Mouse (Mus musculus): Measurements from ENCODE around the gene Usp40. TPM values are rescaled to one million over a fixed set of nuclear protein-coding genes. Genes with fewer than 3 reads are reported as not detected.

The Usp40 gene
- polyA plus RNA-seq, 2 experiments, result 33.2 to 36.2 TPM

DNA sequence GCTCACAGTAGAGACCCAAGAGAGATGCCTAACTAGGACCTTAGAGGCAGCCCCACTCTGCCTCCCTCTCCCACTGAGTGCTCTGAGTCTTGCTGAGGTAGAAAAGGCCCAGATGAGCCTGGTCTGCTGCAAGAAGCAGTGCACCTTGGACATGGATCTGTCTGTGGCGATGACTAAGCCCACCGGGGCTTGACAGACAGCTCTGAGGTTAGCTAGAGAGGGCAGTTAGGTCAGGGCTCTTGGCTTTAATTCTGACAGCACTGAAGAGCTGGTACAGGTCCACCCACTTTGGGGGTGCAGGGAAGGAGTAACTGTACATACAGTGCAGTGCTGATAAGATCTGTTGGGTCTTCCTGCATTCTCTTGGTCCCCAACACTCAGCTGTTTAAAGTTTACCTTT is 72.8 kb downstream of the Usp40 start:
- Histone ChIP-seq H3K36me3 (ENCODE audit: control insufficient read depth, insufficient read depth, low read length) (peaks cover 89% of the 10 kb centered on the region), H3K27ac (replicated peaks; ENCODE audit: low read depth, low read length) (no peak overlapping the region), H3K4me1 (ENCODE audit: control insufficient read depth, insufficient read depth, low read length) (no peaks in the 10 kb centered on the region), H3K27me3 (ENCODE audit: control insufficient read depth, insufficient read depth, low read length) (no peaks in the 10 kb centered on the region), H3K4me2 (replicated peaks; ENCODE audit: low read depth, low read length, severe bottlenecking) (no peak overlapping the region), H3K9ac (ENCODE audit: low read depth, low read length, severe bottlenecking) (no peak overlapping the region), H3K4me3 (replicated peaks; ENCODE audit: low read length) (no peak overlapping the region), H3K9me3 (ENCODE audit: control insufficient read depth, low read length) (no peaks in the 10 kb centered on the region)
- ATAC-seq (ENCODE audit: low FRiP score, low read depth) (no peak), DNase-seq (ENCODE audit: low spot score) (no peak)
- TF ChIP-seq POLR2A (IDR thresholded peaks at IDR 0.05; ENCODE audit: borderline replicate concordance, extremely low read depth, insufficient read depth, insufficient read length), result no peak
- 89% methylated on average over 2 of the region's 2 CpGs for WGBS

GRCm38 (mm10) chr1:87935095-87935494 is 73.3 kb downstream of the Usp40 start:
- no peaks in the 10 kb centered on the region for H3K4me1 ChIP-seq (ENCODE audit: control insufficient read depth, insufficient read depth, low read length)
- no peak for DNase-seq (ENCODE audit: low spot score)
- 79% methylated on average over 9 of the region's 9 CpGs for WGBS
- H3K4me2 ChIP-seq (replicated peaks; ENCODE audit: low read depth, low read length, severe bottlenecking), result no peak overlapping the region
- no peak overlapping the region for H3K9ac ChIP-seq (ENCODE audit: low read depth, low read length, severe bottlenecking)
- TF ChIP-seq POLR2A (IDR thresholded peaks at IDR 0.05; ENCODE audit: borderline replicate concordance, extremely low read depth, insufficient read depth, insufficient read length), result no peak
- no peak for ATAC-seq (ENCODE audit: low FRiP score, low read depth)
- no peaks in the 10 kb centered on the region for H3K9me3 ChIP-seq (ENCODE audit: control insufficient read depth, low read length)
- H3K4me3 ChIP-seq (replicated peaks; ENCODE audit: low read length), result no peak overlapping the region
- no peaks in the 10 kb centered on the region for H3K27me3 ChIP-seq (ENCODE audit: control insufficient read depth, insufficient read depth, low read length)
- no peak overlapping the region for H3K27ac ChIP-seq (replicated peaks; ENCODE audit: low read depth, low read length)
- H3K36me3 ChIP-seq (ENCODE audit: control insufficient read depth, insufficient read depth, low read length), result peaks cover 89% of the 10 kb centered on the region

GRCm38 (mm10) chr1:87933051-87933450 is 75.3 kb downstream of the Usp40 start:
- no peak overlapping the region for H3K27ac ChIP-seq (replicated peaks; ENCODE audit: low read depth, low read length)
- H3K4me2 ChIP-seq (replicated peaks; ENCODE audit: low read depth, low read length, severe bottlenecking), result no peak overlapping the region
- DNase-seq (ENCODE audit: low spot score), result no peak
- H3K4me1 ChIP-seq (ENCODE audit: control insufficient read depth, insufficient read depth, low read length), result no peaks in the 10 kb centered on the region
- H3K4me3 ChIP-seq (replicated peaks; ENCODE audit: low read length), result no peak overlapping the region
- no peaks in the 10 kb centered on the region for H3K9me3 ChIP-seq (ENCODE audit: control insufficient read depth, low read length)
- 83% methylated on average over 5 of the region's 5 CpGs for WGBS
- no peak overlapping the region for H3K9ac ChIP-seq (ENCODE audit: low read depth, low read length, severe bottlenecking)
- peaks cover 71% of the 10 kb centered on the region for H3K36me3 ChIP-seq (ENCODE audit: control insufficient read depth, insufficient read depth, low read length)
- no peak for TF ChIP-seq POLR2A (IDR thresholded peaks at IDR 0.05; ENCODE audit: borderline replicate concordance, extremely low read depth, insufficient read depth, insufficient read length)
- no peaks in the 10 kb centered on the region for H3K27me3 ChIP-seq (ENCODE audit: control insufficient read depth, insufficient read depth, low read length)
- ATAC-seq (ENCODE audit: low FRiP score, low read depth), result no peak

DNA sequence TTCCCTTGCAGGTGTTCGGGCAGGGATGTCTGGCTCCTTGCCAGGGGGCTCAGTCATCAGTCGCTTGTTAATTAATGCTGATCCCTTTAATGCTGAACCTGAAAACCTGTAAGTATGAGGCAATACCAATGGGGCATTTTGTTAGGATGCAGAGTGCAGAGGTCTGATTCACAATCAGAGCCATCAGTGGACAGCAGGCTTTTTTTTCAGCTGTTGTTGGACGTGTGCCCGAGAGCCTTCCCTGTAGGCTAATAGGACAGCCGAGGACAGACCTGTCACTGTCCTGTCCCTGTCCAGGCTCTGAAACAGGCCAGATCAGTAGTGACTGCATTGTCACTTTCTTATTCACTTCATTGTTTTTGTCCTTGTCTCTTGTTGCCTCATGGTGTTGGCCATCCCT is 78.6 kb downstream of the Usp40 start:
- no peaks in the 10 kb centered on the region for H3K9me3 ChIP-seq (ENCODE audit: control insufficient read depth, low read length)
- TF ChIP-seq POLR2A (IDR thresholded peaks at IDR 0.05; ENCODE audit: borderline replicate concordance, extremely low read depth, insufficient read depth, insufficient read length), result no peak
- no peak for DNase-seq (ENCODE audit: low spot score)
- no peak overlapping the region for H3K4me3 ChIP-seq (replicated peaks; ENCODE audit: low read length)
- H3K27ac ChIP-seq (replicated peaks; ENCODE audit: low read depth, low read length), result no peak overlapping the region
- H3K9ac ChIP-seq (ENCODE audit: low read depth, low read length, severe bottlenecking), result no peak overlapping the region
- H3K4me1 ChIP-seq (ENCODE audit: control insufficient read depth, insufficient read depth, low read length), result no peaks in the 10 kb centered on the region
- peaks cover 72% of the 10 kb centered on the region for H3K36me3 ChIP-seq (ENCODE audit: control insufficient read depth, insufficient read depth, low read length)
- ATAC-seq (ENCODE audit: low FRiP score, low read depth), result no peak
- no peaks in the 10 kb centered on the region for H3K27me3 ChIP-seq (ENCODE audit: control insufficient read depth, insufficient read depth, low read length)
- no peak overlapping the region for H3K4me2 ChIP-seq (replicated peaks; ENCODE audit: low read depth, low read length, severe bottlenecking)
- WGBS, result 74% methylated on average over 5 of the region's 5 CpGs

GRCm38 (mm10) chr1:87924888-87925287 is 83.5 kb downstream of the Usp40 start:
- no peak overlapping the region for H3K4me2 ChIP-seq (replicated peaks; ENCODE audit: low read depth, low read length, severe bottlenecking)
- 93% methylated on average over 4 of the region's 4 CpGs for WGBS
- H3K4me1 ChIP-seq (ENCODE audit: control insufficient read depth, insufficient read depth, low read length), result no peaks in the 10 kb centered on the region
- no peaks in the 10 kb centered on the region for H3K9me3 ChIP-seq (ENCODE audit: control insufficient read depth, low read length)
- no peaks in the 10 kb centered on the region for H3K27me3 ChIP-seq (ENCODE audit: control insufficient read depth, insufficient read depth, low read length)
- H3K27ac ChIP-seq (replicated peaks; ENCODE audit: low read depth, low read length), result no peak overlapping the region
- H3K36me3 ChIP-seq (ENCODE audit: control insufficient read depth, insufficient read depth, low read length), result peaks cover 49% of the 10 kb centered on the region
- no peak for TF ChIP-seq POLR2A (IDR thresholded peaks at IDR 0.05; ENCODE audit: borderline replicate concordance, extremely low read depth, insufficient read depth, insufficient read length)
- H3K4me3 ChIP-seq (replicated peaks; ENCODE audit: low read length), result no peak overlapping the region
- no peak overlapping the region for H3K9ac ChIP-seq (ENCODE audit: low read depth, low read length, severe bottlenecking)
- no peak for DNase-seq (ENCODE audit: low spot score)
- ATAC-seq (ENCODE audit: low FRiP score, low read depth), result no peak

DNA sequence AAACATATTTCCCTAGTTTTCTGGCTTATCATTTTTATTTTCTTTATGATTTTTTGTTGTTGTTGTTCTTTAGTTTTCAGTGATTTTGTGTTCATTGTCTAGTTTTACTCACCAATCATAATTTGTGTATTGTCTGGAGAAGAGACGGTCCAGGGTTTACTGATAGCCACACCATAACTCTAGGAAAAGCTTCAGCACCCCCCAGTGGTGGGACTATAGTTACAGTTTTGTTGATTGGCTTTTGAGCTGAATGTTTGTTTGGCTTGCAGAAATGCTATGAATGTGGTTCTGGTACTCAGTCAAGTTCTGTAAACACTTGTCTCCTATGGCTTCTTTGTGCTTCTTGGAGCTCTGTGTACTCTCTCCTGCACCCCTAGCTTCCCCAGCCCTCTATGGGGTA is 85.7 kb downstream of the Usp40 start:
- H3K27ac ChIP-seq (replicated peaks; ENCODE audit: low read depth, low read length), result no peak overlapping the region
- WGBS, result 70% methylated on average over 1 of the region's 1 CpGs
- DNase-seq (ENCODE audit: low spot score) (peak; percentile 54), ATAC-seq (ENCODE audit: low FRiP score, low read depth) (no peak)
- peaks cover 69% of the 10 kb centered on the region for H3K36me3 ChIP-seq (ENCODE audit: control insufficient read depth, insufficient read depth, low read length)
- no peaks in the 10 kb centered on the region for H3K27me3 ChIP-seq (ENCODE audit: control insufficient read depth, insufficient read depth, low read length)
- no peak overlapping the region for H3K9ac ChIP-seq (ENCODE audit: low read depth, low read length, severe bottlenecking)
- no peak for TF ChIP-seq POLR2A (IDR thresholded peaks at IDR 0.05; ENCODE audit: borderline replicate concordance, extremely low read depth, insufficient read depth, insufficient read length)
- no peak overlapping the region for H3K4me2 ChIP-seq (replicated peaks; ENCODE audit: low read depth, low read length, severe bottlenecking)
- no peak overlapping the region for H3K4me3 ChIP-seq (replicated peaks; ENCODE audit: low read length)
- no peaks in the 10 kb centered on the region for H3K9me3 ChIP-seq (ENCODE audit: control insufficient read depth, low read length)
- H3K4me1 ChIP-seq (ENCODE audit: control insufficient read depth, insufficient read depth, low read length), result no peaks in the 10 kb centered on the region
